Comparison of ENCODE assay signal across 19 mouse cellular contexts in genomic region chr8:120422236-120422635, GRCm38 (mm10).
DNase-seq lines count a peak whose midpoint lies in the region; ATAC-seq lines count a peak whose summit lies in the region.
"Had no signal": no experiment of that assay in that cellular context is flagged by ENCODE, and none has a peak within 500 bp of the region (broad histone marks: within the 10 kb centered on the region; RNA-seq: fewer than 3 reads in every experiment).

No protein-coding gene starts in this region.

- H3K36me3 ChIP-seq in forebrain, embryonic 10.5 days (replicated peaks): no peaks in the 10 kb centered on the region
- H3K36me3 ChIP-seq in forebrain, embryonic 11.5 days (ENCODE audit: control insufficient read depth, insufficient read depth, low read length): no peaks in the 10 kb centered on the region
- H3K36me3 ChIP-seq in hindbrain, embryonic 12.5 days: no peaks in the 10 kb centered on the region
- no peaks in the 10 kb centered on the region for H3K36me3 ChIP-seq in hindbrain, embryonic 16.5 days (ENCODE audit: control insufficient read depth, insufficient read depth, low read length)
- no peaks in the 10 kb centered on the region for H3K36me3 ChIP-seq in embryonic facial prominence, embryonic 10.5 days (replicated peaks)
- H3K36me3 ChIP-seq: G1E; hindbrain, embryonic 15.5 days; kidney, embryonic 15.5 days; stomach, embryonic 15.5 days had no signal

- no peak overlapping the region for H3K9ac ChIP-seq in forebrain, embryonic 11.5 days (ENCODE audit: low read length)
- no peak overlapping the region for H3K9ac ChIP-seq in hindbrain, embryonic 12.5 days
- H3K9ac ChIP-seq in hindbrain, embryonic 16.5 days (ENCODE audit: low read depth, low read length): no peak overlapping the region
- H3K9ac ChIP-seq: hindbrain, embryonic 15.5 days; kidney, embryonic 15.5 days; stomach, embryonic 15.5 days had no signal

- 86% methylated on average over 8 of the region's 8 CpGs for WGBS in forebrain, embryonic 10.5 days
- WGBS in forebrain, embryonic 11.5 days: 82% methylated on average over 8 of the region's 8 CpGs
- 68% methylated on average over 8 of the region's 8 CpGs for WGBS in hindbrain, embryonic 12.5 days
- WGBS in hindbrain, embryonic 16.5 days: 74% methylated on average over 8 of the region's 8 CpGs
- WGBS in embryonic facial prominence, embryonic 10.5 days: 79% methylated on average over 8 of the region's 8 CpGs

- peak overlapping the region; percentile 92 for H3K27ac ChIP-seq in forebrain, embryonic 10.5 days
- no peak overlapping the region for H3K27ac ChIP-seq in forebrain, embryonic 11.5 days (ENCODE audit: low read depth, low read length)
- H3K27ac ChIP-seq in hindbrain, embryonic 12.5 days: peak overlapping the region; percentile 62; the same call in 1 of the 2 replicates
- H3K27ac ChIP-seq in hindbrain, embryonic 16.5 days (ENCODE audit: low read depth, low read length): no peak overlapping the region
- peak overlapping the region; percentile 75 for H3K27ac ChIP-seq in embryonic facial prominence, embryonic 10.5 days (replicated peaks)
- H3K27ac ChIP-seq: stomach, embryonic 15.5 days had no signal

- H3K27me3 ChIP-seq in forebrain, embryonic 10.5 days (ENCODE audit: poor library complexity, severe bottlenecking): peaks cover 68% of the 10 kb centered on the region
- no peaks in the 10 kb centered on the region for H3K27me3 ChIP-seq in forebrain, embryonic 11.5 days (ENCODE audit: control insufficient read depth, insufficient read depth, low read length)
- 0 out of 2 replicates have a peak, but pooled peaks cover 3% of the 10 kb centered on the region for H3K27me3 ChIP-seq in hindbrain, embryonic 12.5 days
- no peaks in the 10 kb centered on the region; the same call in 1 of the 2 replicates for H3K27me3 ChIP-seq in hindbrain, embryonic 16.5 days (replicated peaks; ENCODE audit: control insufficient read depth, insufficient read depth, low read length)
- H3K27me3 ChIP-seq in embryonic facial prominence, embryonic 10.5 days (replicated peaks; ENCODE audit: low read depth, poor library complexity, severe bottlenecking): peaks cover 53% of the 10 kb centered on the region
- H3K27me3 ChIP-seq: hindbrain, embryonic 15.5 days; kidney, embryonic 15.5 days; stomach, embryonic 15.5 days had no signal

- no peak overlapping the region for H3K4me3 ChIP-seq in forebrain, embryonic 10.5 days
- no peak overlapping the region for H3K4me3 ChIP-seq in forebrain, embryonic 11.5 days (ENCODE audit: low read depth, low read length)
- no peak overlapping the region for H3K4me3 ChIP-seq in hindbrain, embryonic 12.5 days
- no peak overlapping the region for H3K4me3 ChIP-seq in hindbrain, embryonic 16.5 days (ENCODE audit: low read length)
- H3K4me3 ChIP-seq in embryonic facial prominence, embryonic 10.5 days: no peak overlapping the region
- H3K4me3 ChIP-seq: hindbrain, embryonic 15.5 days; kidney, embryonic 15.5 days; stomach, embryonic 15.5 days had no signal

- DNase-seq in forebrain, embryonic 10.5 days (ENCODE audit: extremely low spot score, low spot score): no peak
- DNase-seq in forebrain, embryonic 11.5 days (ENCODE audit: low spot score): no peak
- DNase-seq in adrenal gland, adult 8-10 months: peak; percentile 66
- DNase-seq in embryonic facial prominence, embryonic 10.5 days (ENCODE audit: low spot score): no peak
- no peak for DNase-seq in layer of hippocampus, adult 9-10 months (ENCODE audit: low spot score)
- DNase-seq in urinary bladder, adult 18-20 months (ENCODE audit: low spot score in 2 of 2): no peak
- DNase-seq: cerebellum, adult 11 months; right cerebral cortex, postnatal 25 days; thymus, adult 18-20 months; thymus, postnatal 4 days had no signal

- H3K9me3 ChIP-seq in forebrain, embryonic 10.5 days: no peaks in the 10 kb centered on the region
- no peaks in the 10 kb centered on the region for H3K9me3 ChIP-seq in forebrain, embryonic 11.5 days (ENCODE audit: control insufficient read depth, low read length)
- H3K9me3 ChIP-seq in hindbrain, embryonic 12.5 days (replicated peaks): no peaks in the 10 kb centered on the region
- H3K9me3 ChIP-seq in hindbrain, embryonic 16.5 days (ENCODE audit: control insufficient read depth, low read length): no peaks in the 10 kb centered on the region
- H3K9me3 ChIP-seq in embryonic facial prominence, embryonic 10.5 days: no peaks in the 10 kb centered on the region
- H3K9me3 ChIP-seq: G1E; hindbrain, embryonic 15.5 days; kidney, embryonic 15.5 days; stomach, embryonic 15.5 days had no signal

- no peak for ATAC-seq in forebrain, embryonic 11.5 days (replicated peaks; ENCODE audit: low FRiP score)
- no peak for ATAC-seq in hindbrain, embryonic 12.5 days (ENCODE audit: low FRiP score)
- no peak for ATAC-seq in hindbrain, embryonic 16.5 days
- ATAC-seq: activated CD4-positive, CD25-positive, alpha-beta regulatory T cell, adult 4 months; intestine, postnatal 0 days; lung, postnatal 0 days had no signal

- H3K4me2 ChIP-seq in forebrain, embryonic 11.5 days (ENCODE audit: low read depth, low read length, severe bottlenecking): no peak overlapping the region
- H3K4me2 ChIP-seq in hindbrain, embryonic 12.5 days (replicated peaks): no peak overlapping the region
- no peak overlapping the region for H3K4me2 ChIP-seq in hindbrain, embryonic 16.5 days (ENCODE audit: low read length)
- H3K4me2 ChIP-seq: hindbrain, embryonic 15.5 days; kidney, embryonic 15.5 days; stomach, embryonic 15.5 days had no signal

- peaks cover 100% of the 10 kb centered on the region for H3K4me1 ChIP-seq in forebrain, embryonic 10.5 days
- peaks cover 69% of the 10 kb centered on the region for H3K4me1 ChIP-seq in forebrain, embryonic 11.5 days (replicated peaks; ENCODE audit: control insufficient read depth, insufficient read depth, low read length)
- H3K4me1 ChIP-seq in hindbrain, embryonic 12.5 days: peaks cover 99% of the 10 kb centered on the region
- peaks cover 53% of the 10 kb centered on the region for H3K4me1 ChIP-seq in hindbrain, embryonic 16.5 days (ENCODE audit: control insufficient read depth, insufficient read depth, low read depth, low read length)
- peaks cover 100% of the 10 kb centered on the region for H3K4me1 ChIP-seq in embryonic facial prominence, embryonic 10.5 days

Comparison
In these comparisons a context has a peak if more than half of its experiments do, and no peak if none do; other contexts are left out.
1. H3K27ac ChIP-seq: peak in forebrain, embryonic 10.5 days (single experiment), hindbrain, embryonic 12.5 days (single experiment) and embryonic facial prominence, embryonic 10.5 days (single experiment); none in forebrain, embryonic 11.5 days (single experiment) and hindbrain, embryonic 16.5 days (single experiment).